Mouse (Mus musculus): Measurements from ENCODE around the gene Mrpl52.

- TF ChIP-seq CTCF (IDR thresholded peaks at IDR 0.05; ENCODE audit: borderline replicate concordance, insufficient read depth, low read depth, low read length): no peak
- TF ChIP-seq POLR2A (IDR thresholded peaks at IDR 0.05; ENCODE audit: borderline replicate concordance, insufficient read depth, low read length): no peak
These were observed 14.6 kb upstream of the Mrpl52 start for GRCm38 (mm10) chr14:54412000-54412576.
